Mouse (Mus musculus): ENCODE data around the gene Gpr1. TPM values are rescaled to one million over a fixed set of nuclear protein-coding genes. Genes with fewer than 3 reads are reported as not detected.
A peak's percentile ranks its signal among the peaks of the same experiment; 100 is the strongest.

Gene Gpr1
- 0.15 and 0.24 TPM in 2 replicates for polyA plus RNA-seq (2016; fragmentation: Nextera tagmentation; extraction: Ambion mirVana)

DNA sequence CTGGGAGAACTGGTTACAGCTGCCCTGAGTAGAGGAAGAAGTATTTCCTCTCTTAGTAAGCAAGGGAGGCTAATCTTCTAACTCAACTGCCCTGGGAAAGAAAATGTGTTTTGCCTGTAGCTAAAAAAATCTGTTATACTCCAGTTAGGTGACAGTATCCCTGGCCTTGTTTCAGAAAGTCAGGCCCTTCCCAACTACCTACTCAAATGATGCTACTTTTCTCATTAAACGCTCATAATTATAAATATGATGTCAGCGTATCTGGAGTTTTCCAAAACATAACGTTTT, at the start of gene Gpr1:
TSS of gene Gpr1 (minus strand) at position 273 of the 288 bp plus-strand sequence.
- no peak within 1 kb of the TSS for H3K27ac ChIP-seq
- H3K4me1 ChIP-seq, result peaks cover 15% of the 10 kb centered on the region
- H3K36me3 ChIP-seq, result no peaks in the 10 kb centered on the region
- ATAC-seq (ENCODE audit: insufficient number of reproducible peaks, insufficient read depth, low FRiP score, low TSS enrichment), result no peak
- 0 out of 2 replicates have a peak, but pooled peaks cover 7% of the 10 kb centered on the region for H3K27me3 ChIP-seq
- no peaks in the 10 kb centered on the region for H3K9me3 ChIP-seq
- 20% methylated on average over 3 of the region's 3 CpGs for WGBS
- peak within 1 kb of the TSS; percentile 34 for H3K4me2 ChIP-seq (replicated peaks)
- H3K4me3 ChIP-seq, result 0 out of 2 replicates have a peak within 1 kb of the TSS, but pooled peaks have one; percentile 3
- H3K9ac ChIP-seq, result no peak within 1 kb of the TSS

DNA sequence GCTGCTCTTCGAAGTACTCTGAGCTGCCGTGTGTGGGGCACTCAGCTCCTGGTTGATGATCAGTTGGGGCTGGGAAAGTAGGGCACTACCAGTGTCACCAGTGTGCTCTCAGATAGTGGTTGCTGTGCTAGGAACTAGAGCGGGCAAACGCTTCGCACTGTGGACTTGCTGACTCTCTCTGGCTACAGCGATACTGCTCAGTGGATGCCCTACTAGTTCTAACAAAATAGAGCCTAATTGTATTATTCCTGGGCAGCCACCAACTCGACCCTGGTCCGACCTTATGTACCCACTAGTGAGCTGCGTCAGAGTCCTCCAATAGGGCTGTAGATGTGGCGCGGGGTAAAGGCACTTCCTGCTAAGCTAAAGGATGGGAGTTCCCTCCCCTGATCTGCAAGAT, 49.3 kb upstream of the Gpr1 start:
- Histone ChIP-seq H3K9ac (no peak overlapping the region), H3K9me3 (no peaks in the 10 kb centered on the region), H3K27ac (no peak overlapping the region), H3K4me1 (no peaks in the 10 kb centered on the region), H3K4me3 (no peak overlapping the region), H3K36me3 (no peaks in the 10 kb centered on the region), H3K27me3 (peaks cover 47% of the 10 kb centered on the region), H3K4me2 (replicated peaks) (no peak overlapping the region)
- WGBS, result 42% methylated on average over 11 of the region's 11 CpGs
- ATAC-seq (ENCODE audit: insufficient number of reproducible peaks, insufficient read depth, low FRiP score, low TSS enrichment), result 0 out of 2 replicates have a peak, but pooled peaks have one; percentile 41

DNA sequence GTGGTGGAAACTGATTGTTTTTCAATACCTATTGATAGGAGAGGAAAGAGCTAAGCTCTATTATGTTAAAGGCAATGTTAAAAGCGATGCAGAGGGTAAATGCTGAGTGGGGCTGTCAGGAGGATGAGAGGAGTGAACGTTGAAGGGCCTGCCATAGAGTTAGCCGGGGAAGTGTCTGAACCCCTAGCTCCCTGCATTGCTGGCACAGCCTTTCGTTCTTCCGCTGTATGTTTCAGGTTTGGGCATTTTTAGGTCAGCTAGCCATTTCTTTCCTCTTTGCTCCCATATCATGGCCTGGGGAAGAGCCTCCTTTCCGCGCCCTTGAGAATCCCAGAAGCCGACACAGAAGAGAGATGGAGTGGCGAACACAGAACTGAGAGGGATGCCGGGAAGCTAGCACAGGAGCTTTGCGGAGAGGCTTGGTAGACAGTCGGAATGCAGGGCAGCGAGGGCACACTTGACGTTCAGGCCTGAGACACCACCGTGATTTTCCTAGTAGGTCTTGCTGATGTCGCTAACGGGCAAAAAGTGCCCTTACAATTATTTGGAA, 46.8 kb upstream of the Gpr1 start:
- no peak overlapping the region for H3K4me3 ChIP-seq
- H3K4me2 ChIP-seq (replicated peaks), result no peak overlapping the region
- no peak overlapping the region for H3K9ac ChIP-seq
- peaks cover 5% of the 10 kb centered on the region; the same call in 1 of the 2 replicates for H3K4me1 ChIP-seq
- H3K36me3 ChIP-seq, result no peaks in the 10 kb centered on the region
- 46% methylated on average over 17 of the region's 17 CpGs for WGBS
- H3K27me3 ChIP-seq, result peaks cover 54% of the 10 kb centered on the region
- no peak overlapping the region for H3K27ac ChIP-seq
- ATAC-seq (ENCODE audit: insufficient number of reproducible peaks, insufficient read depth, low FRiP score, low TSS enrichment), result no peak
- H3K9me3 ChIP-seq, result no peaks in the 10 kb centered on the region

DNA sequence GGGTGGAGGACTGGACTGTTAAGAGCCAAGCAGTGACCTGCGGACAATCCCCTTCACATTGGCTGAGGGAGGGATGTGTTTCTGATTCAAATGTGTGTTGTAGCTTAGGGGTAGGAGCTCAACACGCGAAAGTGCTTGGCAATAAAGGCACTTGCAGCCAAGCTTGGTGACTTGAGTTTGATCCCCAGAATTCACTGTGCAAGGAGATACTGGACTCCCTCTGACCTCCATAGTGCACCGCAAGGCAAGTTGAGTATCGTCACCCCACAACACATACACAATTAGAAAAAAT, 46.3 kb upstream of the Gpr1 start:
- H3K27ac ChIP-seq, result no peak overlapping the region
- no peak for ATAC-seq (ENCODE audit: insufficient number of reproducible peaks, insufficient read depth, low FRiP score, low TSS enrichment)
- peaks cover 9% of the 10 kb centered on the region; the same call in 1 of the 2 replicates for H3K4me1 ChIP-seq
- no peak overlapping the region for H3K4me3 ChIP-seq
- no peaks in the 10 kb centered on the region for H3K36me3 ChIP-seq
- peaks cover 55% of the 10 kb centered on the region for H3K27me3 ChIP-seq
- H3K4me2 ChIP-seq (replicated peaks), result no peak overlapping the region
- no peak overlapping the region for H3K9ac ChIP-seq
- WGBS, result 35% methylated on average over 5 of the region's 5 CpGs
- no peaks in the 10 kb centered on the region for H3K9me3 ChIP-seq

DNA sequence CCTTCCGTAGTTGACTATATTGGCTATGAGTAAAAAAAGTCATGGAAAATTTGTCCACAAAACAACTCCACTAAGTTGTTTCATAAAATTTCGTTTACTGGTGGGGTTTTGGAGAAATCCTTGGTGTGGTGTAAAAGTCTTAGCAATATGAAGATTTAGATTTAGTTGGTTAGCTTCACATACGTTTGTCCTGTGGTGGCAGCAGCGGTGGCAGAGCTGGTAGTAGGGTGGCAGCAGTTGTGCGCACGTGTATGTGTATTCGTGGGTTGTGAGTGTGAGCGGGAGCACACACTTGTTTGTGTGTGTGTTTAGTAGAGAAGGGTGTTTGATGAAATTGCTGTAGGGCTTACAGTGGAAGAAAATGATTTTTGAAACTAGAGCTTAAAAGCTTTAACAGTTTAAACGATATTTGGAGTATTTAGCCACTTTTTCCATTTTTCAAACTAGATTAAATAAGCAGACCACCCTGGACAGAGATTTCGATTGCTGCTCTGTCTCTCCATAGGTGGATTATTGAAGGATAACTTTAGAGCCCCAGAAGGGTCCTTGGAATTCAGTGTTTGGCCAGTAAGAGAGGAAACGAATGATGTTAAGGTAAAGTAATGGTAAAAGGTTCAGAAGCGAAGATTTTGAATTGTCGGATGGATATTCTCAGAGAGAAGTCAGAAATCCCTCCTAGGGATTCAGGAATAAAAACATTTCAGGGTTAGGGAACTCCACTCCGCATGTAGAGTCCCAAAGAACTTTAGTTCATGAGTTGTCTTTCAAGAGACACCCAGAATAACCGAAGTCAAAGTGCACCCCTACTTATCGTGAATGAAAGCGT, 45.8 kb upstream of the Gpr1 start:
- peaks cover 61% of the 10 kb centered on the region for H3K27me3 ChIP-seq
- no peak overlapping the region for H3K4me3 ChIP-seq
- no peaks in the 10 kb centered on the region for H3K9me3 ChIP-seq
- 43% methylated on average over 17 of the region's 17 CpGs for WGBS
- H3K4me1 ChIP-seq, result peaks cover 13% of the 10 kb centered on the region; the same call in 1 of the 2 replicates
- no peak overlapping the region for H3K9ac ChIP-seq
- H3K36me3 ChIP-seq, result no peaks in the 10 kb centered on the region
- no peak for ATAC-seq (ENCODE audit: insufficient number of reproducible peaks, insufficient read depth, low FRiP score, low TSS enrichment)
- no peak overlapping the region for H3K27ac ChIP-seq
- H3K4me2 ChIP-seq (replicated peaks), result no peak overlapping the region

DNA sequence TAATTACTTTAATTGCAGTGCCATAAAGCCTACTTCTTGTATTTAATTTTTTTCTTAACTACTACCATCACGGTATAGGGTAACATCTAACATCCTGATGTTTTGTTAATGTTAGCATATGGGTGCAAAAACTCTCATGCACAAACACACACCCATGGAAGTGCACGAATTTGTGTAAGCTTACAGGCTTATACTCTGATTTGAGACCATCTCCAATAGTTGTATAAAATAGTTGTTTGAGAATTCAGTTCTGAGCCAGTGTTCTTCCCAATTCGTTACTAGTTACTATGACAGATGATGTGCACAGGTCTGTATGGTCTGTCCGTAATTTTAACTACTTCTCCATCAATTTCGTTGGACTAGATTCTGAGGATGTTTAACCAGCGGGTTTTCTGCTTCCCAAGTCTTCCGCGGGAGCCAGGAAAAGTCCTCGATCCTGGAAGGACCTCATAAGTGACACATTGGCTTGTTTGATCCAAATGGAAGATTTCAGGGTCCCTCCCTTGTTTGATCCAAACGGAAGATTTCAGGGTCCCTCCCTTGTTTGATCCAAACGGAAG, 45.0 kb upstream of the Gpr1 start:
- 50% methylated on average over 11 of the region's 11 CpGs for WGBS

DNA sequence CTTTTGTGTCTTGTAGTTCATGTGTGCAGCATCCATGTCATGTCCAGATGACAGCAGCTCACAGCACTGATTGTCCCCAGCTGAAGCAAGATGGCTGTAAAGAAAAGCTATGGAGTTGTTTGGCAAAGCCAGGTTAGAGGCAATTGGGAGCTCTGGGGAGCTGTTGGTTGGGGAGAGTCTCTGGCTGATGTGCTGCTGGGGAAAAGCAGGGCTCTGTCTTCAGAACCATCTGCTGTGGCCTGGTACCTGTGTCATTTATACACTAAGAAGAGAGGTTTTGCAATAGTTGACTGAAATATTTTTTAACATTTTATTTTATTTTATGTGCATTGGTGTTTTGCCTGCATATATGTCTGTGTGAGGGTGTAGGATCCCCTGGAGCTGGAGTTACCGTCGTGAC, 44.2 kb upstream of the Gpr1 start:
- Histone ChIP-seq H3K4me3 (no peak overlapping the region), H3K4me1 (peaks cover 13% of the 10 kb centered on the region; the same call in 1 of the 2 replicates), H3K9ac (no peak overlapping the region), H3K27ac (no peak overlapping the region), H3K4me2 (replicated peaks) (no peak overlapping the region), H3K9me3 (no peaks in the 10 kb centered on the region), H3K27me3 (peaks cover 52% of the 10 kb centered on the region), H3K36me3 (no peaks in the 10 kb centered on the region)
- WGBS, result 44% methylated on average over 2 of the region's 2 CpGs
- ATAC-seq (ENCODE audit: insufficient number of reproducible peaks, insufficient read depth, low FRiP score, low TSS enrichment), result no peak

More for the DNA sequence above, 45.0 kb upstream of the Gpr1 start:
- Histone ChIP-seq H3K9me3 (no peaks in the 10 kb centered on the region), H3K4me2 (replicated peaks) (no peak overlapping the region), H3K36me3 (no peaks in the 10 kb centered on the region), H3K4me1 (peaks cover 13% of the 10 kb centered on the region; the same call in 1 of the 2 replicates), H3K27ac (no peak overlapping the region), H3K27me3 (peaks cover 59% of the 10 kb centered on the region), H3K9ac (no peak overlapping the region), H3K4me3 (no peak overlapping the region)
- ATAC-seq (ENCODE audit: insufficient number of reproducible peaks, insufficient read depth, low FRiP score, low TSS enrichment), result no peak

DNA sequence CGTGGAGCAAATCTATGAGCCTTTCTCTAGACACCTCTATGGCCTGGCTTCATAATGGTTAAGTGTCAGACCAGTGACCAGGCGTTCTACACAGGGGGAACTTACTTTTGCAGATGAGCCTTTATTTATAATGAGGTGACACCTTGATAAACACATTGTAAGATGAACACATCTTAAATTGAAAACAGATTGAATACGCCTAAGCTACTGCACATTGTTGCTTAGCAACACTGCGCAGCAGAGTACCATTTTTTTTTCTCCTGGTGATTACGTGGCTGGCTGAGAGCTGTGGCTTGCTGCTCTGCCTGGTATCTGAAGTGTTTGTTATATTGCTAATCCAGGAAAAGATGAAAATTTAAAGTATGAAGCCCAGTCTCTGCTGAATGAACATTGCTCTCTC, 41.7 kb upstream of the Gpr1 start:
- H3K4me2 ChIP-seq (replicated peaks), result no peak overlapping the region
- peaks cover 13% of the 10 kb centered on the region; the same call in 1 of the 2 replicates for H3K4me1 ChIP-seq
- WGBS, result 16% methylated on average over 5 of the region's 5 CpGs
- no peaks in the 10 kb centered on the region for H3K36me3 ChIP-seq
- H3K4me3 ChIP-seq, result no peak overlapping the region
- no peak overlapping the region for H3K27ac ChIP-seq
- peaks cover 66% of the 10 kb centered on the region for H3K27me3 ChIP-seq
- no peak for ATAC-seq (ENCODE audit: insufficient number of reproducible peaks, insufficient read depth, low FRiP score, low TSS enrichment)
- H3K9ac ChIP-seq, result no peak overlapping the region
- H3K9me3 ChIP-seq, result no peaks in the 10 kb centered on the region

DNA sequence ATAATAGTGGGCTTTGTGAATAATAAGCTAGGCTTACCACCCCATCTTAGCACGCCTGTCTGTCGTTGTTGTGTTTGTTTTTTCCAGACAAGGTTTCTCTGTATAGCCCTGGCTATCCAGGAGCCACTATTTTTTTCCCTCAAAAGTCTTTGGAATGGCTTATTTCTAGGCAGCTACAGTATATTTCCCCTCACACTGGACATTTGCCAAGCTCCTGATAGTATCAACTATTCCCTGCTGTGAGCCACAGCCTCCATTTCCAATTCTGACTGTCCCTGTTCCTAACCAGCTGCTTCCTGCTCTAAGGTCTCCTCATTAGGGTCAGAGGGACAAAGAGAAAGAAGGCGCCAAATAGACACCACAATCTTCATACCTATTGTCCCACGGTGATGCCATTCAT, 40.8 kb upstream of the Gpr1 start:
- H3K9me3 ChIP-seq, result no peaks in the 10 kb centered on the region
- no peak for ATAC-seq (ENCODE audit: insufficient number of reproducible peaks, insufficient read depth, low FRiP score, low TSS enrichment)
- no peak overlapping the region for H3K4me2 ChIP-seq (replicated peaks)
- H3K4me1 ChIP-seq, result peaks cover 13% of the 10 kb centered on the region; the same call in 1 of the 2 replicates
- H3K36me3 ChIP-seq, result no peaks in the 10 kb centered on the region
- H3K27ac ChIP-seq, result no peak overlapping the region
- no peak overlapping the region for H3K4me3 ChIP-seq
- WGBS, result 15% methylated on average over 4 of the region's 4 CpGs
- no peak overlapping the region for H3K9ac ChIP-seq
- H3K27me3 ChIP-seq, result peaks cover 60% of the 10 kb centered on the region

DNA sequence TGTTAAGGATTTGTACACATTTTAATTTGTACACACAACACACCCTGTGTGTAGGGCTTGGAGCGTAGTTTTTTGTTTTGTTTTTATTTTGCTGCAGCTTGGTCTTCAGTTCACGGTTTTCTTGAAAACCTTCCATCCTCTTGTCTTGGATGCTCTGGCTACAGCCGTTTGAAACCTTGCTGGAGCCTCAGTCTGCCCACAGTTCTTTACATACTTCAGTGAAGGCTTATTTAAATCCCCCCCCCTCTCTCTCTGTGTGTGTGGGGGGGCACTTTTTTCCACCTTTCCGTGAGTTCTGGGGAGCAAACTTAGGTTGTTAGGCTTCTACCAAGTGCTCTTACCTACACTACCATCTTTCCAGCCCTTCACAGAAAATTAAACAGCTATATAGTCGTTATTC, 38.9 kb upstream of the Gpr1 start:
- Histone ChIP-seq H3K27ac (no peak overlapping the region), H3K27me3 (peaks cover 60% of the 10 kb centered on the region), H3K9ac (no peak overlapping the region), H3K4me1 (peaks cover 13% of the 10 kb centered on the region; the same call in 1 of the 2 replicates), H3K9me3 (no peaks in the 10 kb centered on the region), H3K4me2 (replicated peaks) (no peak overlapping the region), H3K36me3 (no peaks in the 10 kb centered on the region), H3K4me3 (no peak overlapping the region)
- WGBS, result 24% methylated on average over 5 of the region's 5 CpGs
- ATAC-seq (ENCODE audit: insufficient number of reproducible peaks, insufficient read depth, low FRiP score, low TSS enrichment), result no peak

DNA sequence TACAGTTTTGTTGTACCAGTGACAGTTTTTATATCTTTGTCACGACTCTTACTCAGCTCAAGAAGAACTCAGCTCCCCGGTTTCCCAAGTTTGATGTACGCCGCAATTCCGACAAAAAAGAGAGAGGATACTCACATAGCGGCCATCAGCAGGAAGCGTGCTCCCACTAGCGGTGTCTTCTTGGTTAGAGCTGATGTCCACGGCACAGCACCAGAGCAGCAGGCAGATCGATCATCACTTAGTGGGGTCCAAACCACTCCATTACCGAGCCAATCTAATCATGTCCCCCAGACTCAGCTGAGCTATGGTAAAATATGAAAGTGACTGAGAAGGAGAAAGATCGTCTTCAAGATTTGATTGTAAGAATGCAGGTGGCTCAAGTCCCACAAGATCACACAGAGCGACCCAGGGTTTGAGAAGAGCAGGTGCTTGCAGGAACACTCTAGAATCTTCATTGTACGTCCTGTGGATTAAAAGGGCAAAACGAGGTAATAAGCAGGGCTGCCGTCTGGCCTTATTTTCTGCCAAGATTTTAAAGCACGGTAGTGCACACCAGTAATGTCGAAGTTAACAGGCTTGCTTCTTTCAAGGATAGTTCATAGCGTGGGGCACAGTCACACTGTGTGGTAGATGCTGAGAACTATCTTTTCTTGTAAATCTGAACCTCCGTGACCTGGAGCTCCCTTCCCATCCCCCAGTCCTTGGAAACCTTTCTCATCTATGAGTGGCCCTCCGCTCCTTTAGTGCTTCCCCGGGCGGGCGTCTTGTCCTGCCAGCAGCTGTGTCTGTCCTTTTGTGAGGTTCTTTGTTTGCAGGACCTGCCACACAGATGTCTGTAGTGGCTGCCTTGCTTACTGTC, 38.2 kb upstream of the Gpr1 start:
- WGBS, result 33% methylated on average over 24 of the region's 24 CpGs
- H3K4me1 ChIP-seq, result peaks cover 13% of the 10 kb centered on the region; the same call in 1 of the 2 replicates
- H3K27me3 ChIP-seq, result peaks cover 64% of the 10 kb centered on the region
- H3K4me3 ChIP-seq, result no peak overlapping the region
- no peak overlapping the region for H3K4me2 ChIP-seq (replicated peaks)
- ATAC-seq (ENCODE audit: insufficient number of reproducible peaks, insufficient read depth, low FRiP score, low TSS enrichment), result no peak; the same call in 1 of the 2 replicates
- no peaks in the 10 kb centered on the region for H3K36me3 ChIP-seq
- no peaks in the 10 kb centered on the region for H3K9me3 ChIP-seq
- H3K27ac ChIP-seq, result no peak overlapping the region
- H3K9ac ChIP-seq, result no peak overlapping the region
